Mouse (Mus musculus): ENCODE data around the gene Pheta1. TPM values are rescaled to one million over a fixed set of nuclear protein-coding genes. Genes with fewer than 3 reads are reported as not detected.
A peak's percentile ranks its signal among the peaks of the same experiment; 100 is the strongest.

Gene Pheta1
- total RNA-seq, 1 experiment from 2014 or later: 2.0 TPM

DNA sequence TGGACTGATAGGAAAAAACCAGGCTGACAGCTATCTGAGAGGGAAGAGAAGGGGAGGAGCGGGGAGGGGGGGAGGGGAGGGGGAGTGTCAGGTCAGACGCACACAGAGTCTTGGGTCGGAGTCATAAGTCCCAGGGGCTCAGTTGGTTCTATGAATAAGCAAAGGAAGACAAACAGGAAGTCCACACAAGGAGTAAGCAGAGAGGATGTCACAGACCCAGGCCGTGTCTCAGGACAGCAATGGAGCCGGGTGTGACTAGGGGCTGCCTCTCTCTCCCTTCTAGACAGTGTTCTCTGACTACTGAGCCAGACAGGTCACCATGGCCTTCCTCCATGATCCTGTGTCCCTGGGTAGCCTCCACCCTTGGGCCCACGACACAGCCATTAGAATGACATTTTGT, 22.0 kb downstream of the Pheta1 start:
- no peak for ATAC-seq (replicated peaks; ENCODE audit: insufficient number of reproducible peaks, low FRiP score, low TSS enrichment, poor library complexity, severe bottlenecking)

DNA sequence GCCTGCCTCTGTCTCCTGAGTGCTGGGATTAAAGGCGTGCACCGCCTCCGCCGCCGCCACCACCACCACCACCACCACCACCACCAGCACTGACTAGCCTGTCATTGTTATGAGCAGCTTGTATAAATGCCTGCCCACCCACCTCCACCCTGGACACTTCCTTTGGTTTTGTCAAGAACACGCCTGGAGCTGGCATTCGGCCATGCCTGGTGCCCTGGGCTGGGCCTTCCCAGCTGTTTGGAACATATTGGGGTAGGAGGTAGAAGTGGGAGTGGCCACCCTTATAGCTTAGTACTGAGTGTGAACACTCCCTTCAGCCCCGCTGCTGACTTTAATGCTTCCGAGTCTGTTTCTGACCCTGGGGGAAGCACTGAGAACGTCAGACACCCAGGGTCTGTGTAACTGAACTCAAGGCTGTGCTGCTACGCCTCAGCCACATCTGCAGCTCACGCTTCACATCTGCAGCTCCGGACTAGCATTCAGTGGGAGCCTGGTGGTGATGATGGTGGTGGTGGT, 22.8 kb downstream of the Pheta1 start:
- no peak for ATAC-seq (replicated peaks; ENCODE audit: insufficient number of reproducible peaks, low FRiP score, low TSS enrichment, poor library complexity, severe bottlenecking)

DNA sequence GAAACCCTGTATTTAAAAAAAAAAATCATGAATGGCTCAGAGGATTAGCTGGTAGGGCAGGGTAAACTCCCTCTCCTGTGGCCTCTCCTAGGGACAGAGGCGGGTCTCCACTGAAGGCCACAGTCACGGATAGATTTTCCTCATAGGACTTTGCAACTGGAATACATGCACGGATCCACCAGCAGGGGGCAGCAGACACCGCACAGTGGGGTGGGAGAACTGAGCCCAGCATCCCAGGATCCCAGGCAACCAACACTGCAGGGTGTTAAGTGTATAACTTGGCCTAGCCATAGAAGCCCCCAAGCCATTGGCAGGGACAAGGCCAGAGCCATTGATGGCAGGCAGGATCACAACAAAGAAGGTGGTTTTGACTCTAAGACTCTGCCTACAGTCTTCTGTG, 23.4 kb downstream of the Pheta1 start:
- ATAC-seq (replicated peaks; ENCODE audit: insufficient number of reproducible peaks, low FRiP score, low TSS enrichment, poor library complexity, severe bottlenecking): 0 out of 2 replicates have a peak, but pooled peaks have one; percentile 24

DNA sequence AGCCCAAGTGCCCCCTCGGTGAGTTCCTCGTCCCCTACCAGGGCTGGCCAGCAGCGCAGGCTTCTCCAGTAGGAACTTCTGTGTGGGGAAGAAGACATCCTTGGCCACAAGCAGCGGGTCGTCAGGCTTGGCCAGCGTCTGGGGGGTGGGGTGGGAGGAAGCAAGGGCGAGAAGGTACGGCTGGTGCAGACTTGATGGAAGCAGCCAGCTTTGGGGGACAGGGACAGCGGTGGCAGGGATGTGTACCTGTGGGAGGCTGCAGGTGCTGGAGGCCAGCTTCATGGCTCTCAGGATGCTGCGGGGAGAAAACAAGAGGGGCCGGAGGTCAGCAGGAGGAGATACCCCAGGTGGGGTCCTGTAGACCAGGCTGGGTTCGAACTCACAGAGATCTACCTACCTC, 26.3 kb downstream of the Pheta1 start:
- ATAC-seq (replicated peaks; ENCODE audit: insufficient number of reproducible peaks, low FRiP score, low TSS enrichment, poor library complexity, severe bottlenecking): no peak

DNA sequence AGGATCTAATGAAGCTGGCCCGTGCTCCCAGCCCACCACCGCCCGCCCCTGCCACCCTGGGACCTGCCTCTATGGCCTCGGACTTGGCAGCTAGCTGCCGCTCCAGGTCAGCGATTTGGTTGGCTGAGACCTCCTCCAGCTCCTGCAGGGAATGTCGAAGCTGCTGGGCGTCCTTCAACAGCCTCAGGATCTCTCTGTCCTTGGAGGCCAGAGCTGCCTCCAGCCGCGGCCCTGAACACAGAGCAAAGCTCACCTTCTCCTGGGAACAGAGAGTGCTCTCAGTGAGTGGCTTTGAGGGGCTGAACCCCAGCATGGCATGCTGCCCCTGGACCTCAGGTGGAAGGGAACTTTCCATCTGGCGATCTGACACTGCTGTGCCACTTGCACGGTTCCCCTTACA, 28.1 kb downstream of the Pheta1 start:
- ATAC-seq (replicated peaks; ENCODE audit: insufficient number of reproducible peaks, low FRiP score, low TSS enrichment, poor library complexity, severe bottlenecking): no peak

DNA sequence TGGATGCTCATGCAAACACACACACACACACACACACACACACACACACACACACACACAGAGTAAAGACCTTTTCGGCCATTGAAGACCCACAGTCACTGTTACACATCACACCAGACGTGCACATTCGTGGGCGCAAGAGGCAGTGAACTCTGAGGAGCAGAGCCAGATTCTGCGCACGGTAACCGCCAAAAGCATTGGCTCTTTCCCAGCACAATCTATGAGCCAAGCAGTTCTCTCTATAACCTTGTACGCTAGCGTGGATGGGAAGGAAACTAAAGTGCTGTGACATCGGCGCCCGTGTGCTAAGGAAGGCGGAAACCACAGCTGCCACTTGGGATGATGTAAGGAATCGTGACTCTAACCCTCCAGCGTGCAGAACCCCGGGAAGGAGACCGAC, 29.9 kb downstream of the Pheta1 start:
- ATAC-seq (replicated peaks; ENCODE audit: insufficient number of reproducible peaks, low FRiP score, low TSS enrichment, poor library complexity, severe bottlenecking): no peak

DNA sequence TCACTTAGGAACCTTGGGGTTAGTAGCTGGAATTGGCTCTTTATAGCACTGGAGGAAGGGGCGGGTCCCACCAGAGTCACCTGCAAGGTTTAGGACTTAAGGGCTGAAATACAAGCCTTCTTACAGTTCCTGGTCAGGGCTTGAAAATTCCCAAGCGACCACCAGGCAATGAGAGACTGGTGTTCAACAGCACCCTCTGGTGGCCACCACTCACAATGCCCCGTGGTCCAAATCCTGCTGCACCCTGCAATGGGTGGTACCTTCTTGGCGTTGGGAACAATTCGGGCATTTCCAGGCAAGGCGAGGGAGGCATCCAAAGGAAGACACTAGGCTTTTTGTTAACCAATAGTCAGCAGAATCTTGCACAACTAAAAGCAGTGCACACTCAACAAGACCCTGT, 30.4 kb downstream of the Pheta1 start:
- ATAC-seq (replicated peaks; ENCODE audit: insufficient number of reproducible peaks, low FRiP score, low TSS enrichment, poor library complexity, severe bottlenecking): 0 out of 2 replicates have a peak, but pooled peaks have one; percentile 52

DNA sequence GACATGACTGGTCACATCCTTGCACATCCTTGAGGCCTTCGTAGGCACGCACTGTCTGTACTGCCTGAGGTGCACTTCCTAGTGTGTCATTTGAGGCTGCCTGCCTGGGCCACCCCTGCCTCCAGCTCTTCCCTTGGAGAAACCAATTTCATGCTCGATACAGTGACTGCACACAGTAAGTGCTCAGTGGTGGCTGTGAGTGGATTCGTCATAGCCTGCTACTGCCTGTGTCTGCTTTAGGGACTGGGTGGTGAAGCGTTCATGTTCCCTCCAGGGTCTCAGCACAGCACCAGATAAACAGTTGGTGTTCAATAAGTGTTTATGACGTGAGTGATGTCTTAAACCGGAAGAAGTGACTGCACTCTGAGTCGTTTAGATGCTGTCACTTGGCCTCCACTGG, 34.6 kb downstream of the Pheta1 start:
- ATAC-seq (replicated peaks; ENCODE audit: insufficient number of reproducible peaks, low FRiP score, low TSS enrichment, poor library complexity, severe bottlenecking): no peak

DNA sequence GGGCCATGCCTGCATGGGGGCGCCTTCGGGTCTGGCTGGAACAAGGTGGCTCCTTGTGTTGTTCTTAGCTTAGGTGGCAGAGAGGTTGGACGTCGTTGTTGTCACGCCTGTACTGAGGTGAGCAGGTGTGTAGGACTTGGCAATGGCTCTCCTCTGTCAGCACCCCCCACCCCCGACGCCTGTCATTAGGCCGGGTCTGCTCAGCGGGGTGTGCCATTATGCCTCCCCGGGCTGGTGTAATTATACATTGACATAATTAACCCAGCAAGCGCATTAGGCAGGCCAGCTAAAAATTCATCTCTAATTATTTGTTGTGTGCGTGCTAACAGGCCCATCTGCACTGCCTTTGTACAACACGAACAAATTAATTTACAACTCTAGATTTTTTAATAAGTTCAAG, 40.6 kb downstream of the Pheta1 start:
- ATAC-seq (replicated peaks; ENCODE audit: insufficient number of reproducible peaks, low FRiP score, low TSS enrichment, poor library complexity, severe bottlenecking): no peak

DNA sequence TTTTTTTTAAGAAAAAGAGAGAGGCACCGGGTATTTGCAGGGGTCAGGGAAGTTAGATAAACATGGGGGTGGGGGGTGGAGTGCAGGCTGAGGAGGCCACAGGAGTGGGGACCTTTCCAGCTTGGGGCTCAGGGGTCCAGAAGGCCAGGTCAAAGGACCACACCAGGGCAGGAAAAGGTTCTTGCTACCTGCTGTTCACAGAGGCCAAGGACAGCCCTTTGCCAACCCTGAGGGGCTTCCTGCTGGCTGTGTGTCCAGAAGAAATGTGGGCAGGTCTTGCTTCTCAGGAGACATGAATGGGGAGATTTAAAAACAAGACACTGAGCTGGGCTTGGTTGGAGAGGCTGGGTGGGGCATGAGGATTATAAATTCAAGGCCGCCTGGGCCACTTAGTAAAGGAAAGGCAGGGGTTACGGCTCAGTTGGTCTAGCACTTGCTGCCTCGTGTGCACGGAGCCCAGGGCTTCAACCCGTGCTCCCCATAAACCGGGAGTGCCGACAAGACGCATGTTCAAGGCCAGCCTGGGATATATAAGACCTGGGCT, 41.1 kb downstream of the Pheta1 start:
- ATAC-seq (replicated peaks; ENCODE audit: insufficient number of reproducible peaks, low FRiP score, low TSS enrichment, poor library complexity, severe bottlenecking): no peak

DNA sequence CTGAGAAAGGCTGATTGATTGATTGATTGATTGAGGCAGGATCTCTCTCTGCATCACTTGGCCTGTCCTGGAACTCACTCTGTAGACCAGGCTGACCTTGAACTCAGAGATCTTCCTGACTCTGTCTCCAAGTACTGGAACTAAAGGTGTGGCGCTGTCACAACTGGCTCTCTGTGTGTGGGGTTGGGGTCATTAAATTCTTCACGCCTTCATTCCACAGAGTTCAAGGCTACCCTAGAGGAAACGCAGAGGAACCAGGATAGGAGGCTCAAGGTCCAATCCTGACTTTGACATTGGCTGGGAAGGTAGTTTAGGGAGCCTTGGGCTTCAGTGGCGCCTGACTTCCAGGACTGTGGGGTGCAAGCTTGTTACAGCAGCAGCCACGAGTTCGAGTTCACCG, 42.1 kb downstream of the Pheta1 start:
- no peak for ATAC-seq (replicated peaks; ENCODE audit: insufficient number of reproducible peaks, low FRiP score, low TSS enrichment, poor library complexity, severe bottlenecking)

DNA sequence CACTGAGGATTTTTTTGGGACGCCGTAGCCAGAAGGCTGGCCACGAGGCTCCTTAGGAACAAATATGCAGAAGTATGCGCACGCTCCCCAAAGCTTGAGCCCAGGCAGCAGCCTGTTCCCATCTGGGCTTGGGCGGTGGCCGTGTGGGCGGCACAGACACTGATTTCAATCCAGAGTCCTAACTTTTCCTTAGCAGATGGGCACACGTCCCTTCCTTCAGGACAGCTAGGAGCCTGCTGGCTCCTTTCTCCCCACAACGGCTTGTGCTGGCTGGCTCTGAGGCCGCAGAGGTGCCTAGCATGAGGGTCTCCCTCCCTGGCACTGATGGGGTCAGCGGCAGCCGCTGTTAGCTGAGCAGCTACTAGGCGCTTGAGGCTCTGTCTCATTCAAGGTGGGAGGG, 43.5 kb downstream of the Pheta1 start:
- ATAC-seq (replicated peaks; ENCODE audit: insufficient number of reproducible peaks, low FRiP score, low TSS enrichment, poor library complexity, severe bottlenecking): no peak

DNA sequence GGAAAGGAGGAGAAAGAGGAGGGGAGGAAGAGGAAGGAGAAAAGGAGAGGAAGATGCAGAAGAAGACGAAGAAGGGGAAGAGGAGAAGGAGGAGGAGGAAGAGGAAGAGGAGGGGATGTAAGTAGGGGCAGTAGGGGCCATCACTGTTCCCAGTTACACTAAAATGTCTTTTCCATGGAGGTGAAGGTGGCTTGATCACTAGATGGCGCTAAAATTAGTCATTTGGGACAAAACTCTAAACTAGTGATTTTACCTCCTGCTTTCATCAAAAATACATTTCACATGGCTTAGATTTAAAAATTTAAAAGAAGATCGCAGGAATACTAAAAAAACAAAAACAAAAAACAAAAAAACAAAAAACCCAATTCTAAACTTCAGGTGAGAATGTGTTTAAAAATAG, 44.8 kb downstream of the Pheta1 start:
- ATAC-seq (replicated peaks; ENCODE audit: insufficient number of reproducible peaks, low FRiP score, low TSS enrichment, poor library complexity, severe bottlenecking): no peak

DNA sequence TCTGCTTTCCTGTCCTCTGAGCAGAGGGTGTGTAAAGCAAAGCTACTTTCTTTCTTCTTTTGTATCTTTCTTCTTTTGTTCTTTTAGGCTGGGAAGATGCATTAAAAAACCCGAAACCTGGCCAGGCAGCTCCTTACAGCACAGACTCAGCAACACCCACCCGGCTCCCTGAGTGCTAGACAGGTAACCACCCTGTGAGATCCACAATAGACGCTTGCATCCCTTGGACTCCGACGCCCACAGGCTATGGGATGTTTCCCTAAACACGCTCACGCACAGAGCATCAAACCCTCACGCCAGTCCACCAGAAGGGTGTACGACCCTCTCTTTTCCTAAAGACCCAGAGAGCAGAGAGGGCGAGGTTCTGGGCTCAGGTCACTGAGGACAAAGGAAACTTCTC, 45.9 kb downstream of the Pheta1 start:
- ATAC-seq (replicated peaks; ENCODE audit: insufficient number of reproducible peaks, low FRiP score, low TSS enrichment, poor library complexity, severe bottlenecking): no peak

DNA sequence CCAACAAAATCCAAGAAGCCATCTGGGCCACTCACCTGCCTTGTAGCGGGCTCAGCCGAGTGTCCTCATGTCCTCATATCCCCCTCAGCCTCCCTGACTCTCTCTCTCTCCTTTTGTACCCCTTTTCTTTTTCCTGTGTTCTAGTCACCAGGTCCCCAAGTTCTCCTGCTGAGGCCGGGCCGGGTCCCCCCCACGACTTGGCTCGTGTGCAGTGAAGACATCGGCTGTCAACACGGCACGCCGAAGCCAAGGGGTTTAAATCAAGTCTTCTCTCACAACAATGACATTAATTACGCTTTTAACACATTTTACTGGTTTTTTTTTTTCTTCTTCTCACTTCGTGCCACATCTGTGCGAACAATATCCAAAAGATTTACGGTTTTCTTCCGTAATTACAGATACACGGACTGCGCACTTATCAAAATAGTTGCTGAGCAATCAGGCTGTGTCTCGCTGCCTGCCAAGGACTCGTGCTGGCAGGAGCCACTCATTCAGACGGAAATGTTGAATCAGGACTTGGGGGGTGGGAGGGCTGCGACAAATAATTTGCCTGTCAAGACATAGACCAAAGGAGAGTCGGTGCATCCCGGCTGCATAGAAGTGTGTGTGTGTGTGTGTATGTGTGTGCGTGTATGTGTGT, 46.5 kb downstream of the Pheta1 start:
- no peak for ATAC-seq (replicated peaks; ENCODE audit: insufficient number of reproducible peaks, low FRiP score, low TSS enrichment, poor library complexity, severe bottlenecking)

DNA sequence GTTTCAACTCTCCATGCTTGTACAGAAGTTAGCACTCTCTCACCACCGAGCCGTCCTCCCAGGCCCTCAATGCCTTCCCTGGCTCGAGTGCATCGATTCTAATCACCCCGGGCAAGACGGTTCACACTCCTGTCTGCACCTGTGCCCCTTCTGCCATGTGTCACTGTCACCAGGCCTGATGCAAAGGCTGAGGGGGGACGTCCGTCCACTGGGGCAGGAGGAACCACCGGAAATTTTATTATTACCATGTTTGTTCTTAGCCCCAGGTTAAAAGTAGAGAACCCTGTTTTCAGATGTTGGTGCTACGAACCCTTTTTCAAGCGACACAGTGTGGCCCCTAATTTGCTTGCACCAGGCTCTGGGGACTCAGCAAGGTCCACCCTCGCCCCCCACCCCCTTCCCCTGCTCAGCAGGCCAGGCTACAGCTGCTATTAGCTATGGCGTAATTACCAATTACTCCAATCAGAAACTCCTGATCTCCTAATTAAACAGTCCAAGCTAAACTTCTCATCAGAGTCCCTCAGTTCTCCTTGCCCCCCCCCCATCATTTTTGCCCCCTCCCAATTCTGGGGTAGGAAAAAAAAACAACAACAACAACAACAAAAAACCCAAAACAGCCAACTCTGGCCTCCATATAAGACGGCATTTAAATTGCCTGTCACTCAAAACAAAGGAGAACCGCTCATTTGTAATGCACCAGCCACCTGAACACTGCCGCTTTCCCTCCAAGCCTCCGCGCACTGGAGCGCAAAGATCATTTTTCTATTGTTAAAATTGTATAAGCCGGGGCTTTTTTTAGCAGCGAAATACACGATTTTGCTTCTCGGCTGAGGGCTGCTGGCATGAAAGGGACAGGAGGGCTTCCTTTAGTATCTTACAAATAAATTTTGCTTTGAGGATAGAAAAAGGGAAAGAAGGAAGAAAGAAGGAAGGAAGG, 54.3 kb downstream of the Pheta1 start:
- no peak for ATAC-seq (replicated peaks; ENCODE audit: insufficient number of reproducible peaks, low FRiP score, low TSS enrichment, poor library complexity, severe bottlenecking)

All from monocyte, adult 5-6 weeks (primary cell).